ENCODE assay signal across 8 mouse cellular contexts in the genomic region with DNA sequence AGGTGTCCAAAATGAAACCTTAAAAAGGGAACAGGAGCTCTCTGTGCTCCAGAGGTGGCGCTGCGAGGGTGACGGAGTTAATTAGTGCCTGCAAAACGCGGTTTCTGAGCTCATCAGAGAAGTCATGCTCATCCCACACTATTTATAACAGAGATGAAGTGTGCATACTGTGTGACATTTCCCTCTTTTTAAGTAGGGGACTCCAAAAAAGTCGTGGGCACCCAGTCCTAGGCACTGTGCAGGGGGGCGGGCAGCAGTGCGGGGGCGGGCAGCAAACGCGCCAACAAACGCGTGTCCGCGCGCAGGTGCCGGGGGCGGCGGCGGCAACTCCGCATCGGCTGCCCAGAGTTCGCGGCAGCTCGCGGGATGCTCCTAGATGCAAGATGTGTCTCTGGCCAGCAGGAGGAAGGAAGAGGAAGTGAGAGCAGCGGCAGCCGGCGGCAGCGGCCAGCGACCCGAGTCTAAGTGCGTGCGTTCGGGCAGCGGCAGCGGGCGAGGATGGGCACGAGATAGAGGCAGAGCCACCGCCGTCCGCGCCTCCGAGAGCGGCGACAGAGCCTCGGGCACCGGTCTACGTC. TPM values are rescaled to one million over a fixed set of nuclear protein-coding genes. Genes with fewer than 3 reads are reported as not detected.
DNase-seq lines count a peak whose midpoint lies in the region; ATAC-seq and TF ChIP-seq lines count a peak whose summit lies in the region.

Gene Elmo1 (plus strand): TSS at position 464 of the 578 bp plus-strand sequence.

- peak; percentile 43 for ATAC-seq in frontal cortex, adult (ENCODE audit: low TSS enrichment)
- peak; percentile 78 for ATAC-seq in neural tube, embryonic 15.5 days (ENCODE audit: low FRiP score)

- H3K4me2 ChIP-seq in neural tube, embryonic 15.5 days: peak within 1 kb of the TSS; percentile 96

- no peaks in the 10 kb centered on the region for H3K36me3 ChIP-seq in ES-E14 (ENCODE audit: control insufficient read depth, insufficient read depth, low read length, poor library complexity, severe bottlenecking)
- H3K36me3 ChIP-seq in neural tube, embryonic 15.5 days: no peaks in the 10 kb centered on the region
- H3K36me3 ChIP-seq in thymus, adult 2 months (ENCODE audit: control insufficient read depth, insufficient read depth, low read length): no peaks in the 10 kb centered on the region

- H3K4me1 ChIP-seq in ES-E14 (ENCODE audit: control insufficient read depth in 2 of 2, insufficient read depth in 2 of 2, low read length in 2 of 2, poor library complexity in 1 of 2): peaks cover 0 to 2% of the 10 kb centered on the region in 2 experiments; a peak in 1 of 4 replicates
- H3K4me1 ChIP-seq in neural tube, embryonic 15.5 days: peaks cover 13% of the 10 kb centered on the region
- peaks cover 14% of the 10 kb centered on the region for H3K4me1 ChIP-seq in thymus, adult 2 months (replicated peaks; ENCODE audit: control insufficient read depth, insufficient read depth, low read length)

- H3K27ac ChIP-seq in ES-E14 (ENCODE audit: insufficient read depth, low read depth, low read length, poor library complexity, severe bottlenecking): no peak within 1 kb of the TSS
- peak within 1 kb of the TSS; percentile 81 for H3K27ac ChIP-seq in neural tube, embryonic 15.5 days (replicated peaks)
- no peak within 1 kb of the TSS for H3K27ac ChIP-seq in thymus, adult 2 months (ENCODE audit: control insufficient read depth, insufficient read depth, low read length)

- in situ Hi-C loops in ES-E14 (cut with MboI; ENCODE audit: low sequenced_read_pairs in 2 of 2, unreplicated experiment in 2 of 2): loop anchor here in 1 of 2 experiments (10.0 kb wide), 1 partner anchor 95 kb away; no protein-coding TSS in a partner anchor

- WGBS in neural tube, embryonic 15.5 days: under 1% methylated on average over 49 of the region's 49 CpGs
- under 1% methylated on average over 49 of the region's 49 CpGs for WGBS in thymus, adult 2 months

- peak; percentile 64 for DNase-seq in ES-E14 (ENCODE audit: low read depth, low spot score)
- DNase-seq in cerebellum, adult 9-11 months: peak; percentile 34
- peak; percentile 70 to 81 for DNase-seq in heart, postnatal 36 days
- peak; percentile 26 to 62 for DNase-seq in layer of hippocampus, adult 18-20 months (ENCODE audit: low spot score in 2 of 2)
- DNase-seq in lung, adult 18-20 months: peak; percentile 78 to 79
- peak; percentile 64 for DNase-seq in thymus, adult 2 months

- H3K9me3 ChIP-seq in ES-E14 (ENCODE audit: control insufficient read depth, insufficient read depth, low read depth, low read length): no peaks in the 10 kb centered on the region
- no peaks in the 10 kb centered on the region for H3K9me3 ChIP-seq in neural tube, embryonic 15.5 days (replicated peaks)

- TF ChIP-seq POLR2A in thymus, adult 2 months (IDR thresholded peaks at IDR 0.05; ENCODE audit: control insufficient read depth, extremely low read depth, insufficient read depth, low read length, poor library complexity): no peak

- peak; percentile 61; the same call in 1 of the 2 replicates for TF ChIP-seq CTCF in thymus, adult 2 months (IDR thresholded peaks at IDR 0.05; ENCODE audit: borderline replicate concordance, control insufficient read depth, extremely low read depth, insufficient read depth, low read length, poor library complexity)

- intact Hi-C loops in heart, postnatal 36 days (cut with DNase I): loop anchor here (1.0 to 5.0 kb wide), 8 partner anchors 45 to 202 kb away; no protein-coding TSS in a partner anchor

- peak within 1 kb of the TSS; percentile 78 to 85 for H3K4me3 ChIP-seq in ES-E14 (ENCODE audit: insufficient read depth in 1 of 2, low read depth in 1 of 2, low read length in 2 of 2, poor library complexity in 1 of 2, severe bottlenecking in 1 of 2)
- peak within 1 kb of the TSS; percentile 77 for H3K4me3 ChIP-seq in neural tube, embryonic 15.5 days (replicated peaks)
- H3K4me3 ChIP-seq in thymus, adult 2 months (ENCODE audit: control insufficient read depth, insufficient read depth, low read length): peak within 1 kb of the TSS; percentile 89

- no peaks in the 10 kb centered on the region for H3K27me3 ChIP-seq in neural tube, embryonic 15.5 days (replicated peaks)
- no peaks in the 10 kb centered on the region for H3K27me3 ChIP-seq in thymus, adult 2 months (ENCODE audit: control insufficient read depth, insufficient read depth, low read length)

- peak within 1 kb of the TSS; percentile 52 for H3K9ac ChIP-seq in ES-E14 (ENCODE audit: insufficient read depth, low read depth, low read length, poor library complexity, severe bottlenecking)
- H3K9ac ChIP-seq in neural tube, embryonic 15.5 days (replicated peaks): peak within 1 kb of the TSS; percentile 68

TF ChIP-seq in ES-E14, 5 proteins besides CTCF, POLR2A, EP300 and RAD21:
- no peak for TF ChIP-seq ZNF384 (IDR thresholded peaks at IDR 0.05; ENCODE audit: low read depth, low read length)
- TF ChIP-seq CHD2 (IDR thresholded peaks at IDR 0.05; ENCODE audit: low read depth, low read length): no peak
- peak; percentile 55; the same call in 1 of the 2 replicates for TF ChIP-seq HCFC1 (IDR thresholded peaks at IDR 0.05; ENCODE audit: borderline replicate concordance, insufficient read depth, low read length)

RNA-seq across cellular contexts. Expression of gene Elmo1, which starts in this region (rescaled TPM):
- total RNA-seq in ES-E14 (2012; rRNA removed): 3.7 and 11.9 TPM in 2 replicates
- 10 to 100 TPM in 1 of 2 experiments, 1 to 10 TPM in 1; 8.5 to 11.2 TPM for total RNA-seq in heart, postnatal 36 days (2021)
- total RNA-seq in layer of hippocampus, adult 18-20 months (2021): 10 to 100 TPM; 28.9 to 29.8 TPM
- 42.9 and 43.3 TPM in 2 replicates for polyA plus RNA-seq in neural tube, embryonic 15.5 days (2015; fragmentation: Nextera tagmentation; extraction: Ambion mirVana)
- 50.2 and 52.5 TPM in 2 replicates for polyA plus RNA-seq in thymus, adult 2 months (2012; rRNA removed)
